Mouse (Mus musculus) lung, postnatal 0 days (tissue): ENCODE measurements around the gene Ccdc184.

Experiments used
- CTCF ChIP-seq: IDR thresholded peaks from 2 replicates; pipeline ENCODE4 v1.5.1; 2016; ENCODE audit warnings: antibody characterized with exemption, mild to moderate bottlenecking
- EP300 ChIP-seq: IDR thresholded peaks from 2 replicates; pipeline ENCODE4 v1.6.1; 2016; ENCODE audit warnings: antibody characterized with exemption, mild to moderate bottlenecking, control low read depth

- TF ChIP-seq CTCF (no peak), EP300 (no peak)
These were observed 27.2 kb upstream of the Ccdc184 start for GRCm38 (mm10) chr15:98139763-98140162.
